Mouse (Mus musculus) layer of hippocampus, adult 9-10 months (tissue): Measurements from ENCODE around the gene Gm49361.

ENCODE experiments used
- DNase-seq: peaks from one replicate; pipeline ENCODE4 v3.0.0; 2022; ENCODE audit warnings: low spot score

Gene Gm49361

GRCm38 (mm10) chr14:57729975-57730499 lies 15.9 kb downstream of the Gm49361 start:
- DNase-seq = no peak

- DNase-seq = no peak
Measured at GRCm38 (mm10) chr14:57729364-57729763, 16.5 kb downstream of the Gm49361 start.

- no peak for DNase-seq
Measured at GRCm38 (mm10) chr14:57726172-57726571, 19.7 kb downstream of the Gm49361 start.

- no peak for DNase-seq
Measured at GRCm38 (mm10) chr14:57724473-57724872, 21.4 kb downstream of the Gm49361 start.

- no peak for DNase-seq
Measured at GRCm38 (mm10) chr14:57718245-57718644, 27.7 kb downstream of the Gm49361 start.

- no peak for DNase-seq
Measured at GRCm38 (mm10) chr14:57716601-57717245, 29.2 kb downstream of the Gm49361 start.

GRCm38 (mm10) chr14:57712884-57713283 lies 33.0 kb downstream of the Gm49361 start:
- no peak for DNase-seq

GRCm38 (mm10) chr14:57711059-57711458 lies 34.8 kb downstream of the Gm49361 start:
- no peak for DNase-seq

- no peak for DNase-seq
Measured at GRCm38 (mm10) chr14:57709171-57709570, 36.7 kb downstream of the Gm49361 start.

GRCm38 (mm10) chr14:57708580-57708979 lies 37.3 kb downstream of the Gm49361 start:
- no peak for DNase-seq

GRCm38 (mm10) chr14:57707100-57707893 lies 38.6 kb downstream of the Gm49361 start:
- DNase-seq = no peak

GRCm38 (mm10) chr14:57706760-57707099 lies 39.2 kb downstream of the Gm49361 start:
- no peak for DNase-seq

GRCm38 (mm10) chr14:57705759-57706158 lies 40.1 kb downstream of the Gm49361 start:
- DNase-seq = no peak

- DNase-seq = no peak
Measured at GRCm38 (mm10) chr14:57705075-57705474, 40.8 kb downstream of the Gm49361 start.

- DNase-seq = no peak
Measured at GRCm38 (mm10) chr14:57701915-57702477, 43.9 kb downstream of the Gm49361 start.

- no peak for DNase-seq
Measured at GRCm38 (mm10) chr14:57699461-57699970, 46.4 kb downstream of the Gm49361 start.

- no peak for DNase-seq
Measured at GRCm38 (mm10) chr14:57699016-57699415, 46.9 kb downstream of the Gm49361 start.

- no peak for DNase-seq
Measured at GRCm38 (mm10) chr14:57696066-57696465, 49.8 kb downstream of the Gm49361 start.

GRCm38 (mm10) chr14:57695550-57695949 lies 50.4 kb downstream of the Gm49361 start:
- DNase-seq = no peak

- no peak for DNase-seq
Measured at GRCm38 (mm10) chr14:57694246-57694645, 51.7 kb downstream of the Gm49361 start.

- no peak for DNase-seq
Measured at GRCm38 (mm10) chr14:57692517-57693130, 53.3 kb downstream of the Gm49361 start.

- DNase-seq = no peak
Measured at GRCm38 (mm10) chr14:57691316-57691715, 54.6 kb downstream of the Gm49361 start.
